Mouse (Mus musculus) frontal cortex, postnatal 10 days (tissue): ENCODE data around the gene Snapc2.

Source experiments
- DNase-seq, 2 experiments: peaks; one replicate each; pipeline ENCODE4 v3.0.0; 2022; ENCODE audit warnings: low spot score in 2 of 2, mixed read lengths in 1 of 2

The Snapc2 gene

DNA sequence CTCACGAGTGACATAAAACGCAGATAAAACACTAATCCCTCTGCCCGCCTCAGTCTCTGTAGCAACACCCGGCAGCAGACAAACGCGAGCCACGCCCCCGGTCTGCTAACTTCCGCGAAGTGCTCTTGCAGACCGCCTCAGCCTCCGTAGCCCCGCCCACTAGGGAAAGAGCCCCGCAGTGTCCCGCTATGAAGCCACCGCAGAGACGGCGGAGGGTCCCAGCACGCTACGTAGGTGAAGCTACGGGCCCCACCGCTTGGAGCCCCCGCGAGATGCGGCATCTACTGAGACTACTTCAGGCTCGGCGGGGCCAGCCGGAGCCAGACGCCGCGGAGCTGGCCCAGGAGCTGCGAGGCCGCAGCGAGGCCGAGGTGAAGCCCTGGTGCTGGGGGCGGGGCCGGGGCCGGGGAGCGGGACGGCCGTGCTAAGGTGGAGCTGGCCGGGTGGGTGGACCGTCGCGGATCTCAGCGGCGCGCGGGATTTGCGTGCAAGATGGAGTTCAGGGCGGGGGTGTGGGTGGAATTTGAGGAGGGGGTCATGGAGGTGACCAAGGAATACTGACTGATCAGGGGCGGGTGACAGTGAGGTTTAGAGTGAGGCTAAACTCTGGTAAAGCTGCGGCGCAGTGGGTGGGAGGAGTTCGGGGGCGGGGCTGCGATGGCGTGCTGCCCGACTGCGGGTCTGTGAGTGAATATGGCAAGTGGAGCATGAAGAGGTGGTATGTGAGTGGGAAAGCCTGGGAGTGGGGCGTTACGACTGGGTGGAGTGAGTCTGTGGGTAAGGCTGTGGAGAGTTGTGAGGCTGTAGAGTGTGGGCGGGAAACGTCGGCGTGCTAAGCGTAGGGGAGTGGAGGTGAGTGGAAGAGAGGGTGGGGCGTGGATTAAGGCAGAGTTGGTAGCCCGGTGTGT lies at the start of gene Snapc2:
TSS of gene Snapc2 (plus strand) at position 147 of the 908 bp plus-strand sequence.
- peak; percentile 90 to 95 for DNase-seq

DNA sequence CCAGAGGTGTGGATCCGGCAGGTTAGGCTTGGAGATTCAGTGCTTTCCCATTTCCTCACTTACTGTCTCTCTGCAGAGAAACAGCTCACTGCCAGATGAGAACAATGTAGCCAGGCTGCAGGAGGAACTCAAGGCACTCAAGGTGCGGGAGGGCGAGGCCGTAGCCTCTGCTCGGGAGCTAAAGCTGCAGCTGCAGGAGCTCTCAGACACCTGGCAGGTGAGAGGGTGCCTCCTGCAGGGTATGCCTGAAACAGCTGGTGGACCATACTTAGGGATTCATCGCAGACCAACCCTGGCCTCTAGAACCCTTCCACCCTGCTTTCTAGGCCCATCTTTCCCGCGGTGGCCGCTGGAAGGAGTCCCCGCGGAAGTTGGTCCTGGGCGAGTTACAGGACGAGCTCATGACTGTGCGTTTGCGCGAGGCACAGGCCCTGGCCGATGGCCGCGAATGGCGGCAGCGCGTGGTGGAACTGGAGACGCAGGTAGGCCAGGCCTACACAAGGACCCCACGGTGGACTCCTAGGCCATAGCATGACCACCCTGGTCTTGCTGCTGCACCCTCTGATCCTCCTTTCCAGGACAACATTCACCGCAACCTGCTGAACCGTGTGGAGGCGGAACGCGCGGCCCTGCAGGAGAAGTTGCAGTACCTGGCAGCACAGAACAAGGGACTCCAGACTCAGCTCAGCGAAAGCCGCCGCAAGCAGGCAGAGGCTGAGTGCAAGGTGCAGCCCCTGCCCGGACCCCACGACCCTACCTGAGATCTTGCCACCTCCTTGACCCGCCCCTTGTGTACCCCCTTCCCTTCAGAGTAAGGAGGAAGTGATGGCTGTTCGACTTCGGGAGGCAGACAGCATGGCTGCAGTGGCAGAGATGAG lies 47.4 kb upstream of the Snapc2 start:
- no peak for DNase-seq

- no peak for DNase-seq
Measured at GRCm38 (mm10) chr8:4206182-4207015, 46.5 kb upstream of the Snapc2 start.

GRCm38 (mm10) chr8:4207016-4207350 lies 45.9 kb upstream of the Snapc2 start:
- no peak for DNase-seq

- no peak for DNase-seq
Measured at GRCm38 (mm10) chr8:4211097-4211496, 41.8 kb upstream of the Snapc2 start.

DNA sequence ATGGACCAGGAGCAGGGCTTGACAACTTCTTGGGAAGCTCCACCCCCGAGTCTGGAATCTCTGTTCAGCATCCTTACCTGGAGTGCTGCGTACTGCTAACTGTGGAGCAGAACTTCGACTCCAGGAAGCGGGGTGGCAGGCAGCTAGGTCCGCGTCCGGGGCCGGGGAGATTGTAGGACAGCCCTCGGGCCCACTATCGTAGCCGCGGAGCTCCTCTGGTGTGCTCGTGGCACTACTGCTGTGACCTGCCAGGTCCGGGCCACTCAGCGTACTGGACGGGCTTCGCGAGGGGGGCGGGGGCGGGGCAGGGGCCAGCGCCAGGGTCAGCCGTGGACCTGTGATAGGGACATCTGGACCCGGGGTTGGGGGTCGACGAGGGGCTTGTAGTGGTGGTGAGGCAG lies 40.1 kb upstream of the Snapc2 start:
- DNase-seq: no peak

GRCm38 (mm10) chr8:4213210-4214005 lies 39.5 kb upstream of the Snapc2 start:
- DNase-seq: peak in 1 of 2 experiments; percentile 53

DNA sequence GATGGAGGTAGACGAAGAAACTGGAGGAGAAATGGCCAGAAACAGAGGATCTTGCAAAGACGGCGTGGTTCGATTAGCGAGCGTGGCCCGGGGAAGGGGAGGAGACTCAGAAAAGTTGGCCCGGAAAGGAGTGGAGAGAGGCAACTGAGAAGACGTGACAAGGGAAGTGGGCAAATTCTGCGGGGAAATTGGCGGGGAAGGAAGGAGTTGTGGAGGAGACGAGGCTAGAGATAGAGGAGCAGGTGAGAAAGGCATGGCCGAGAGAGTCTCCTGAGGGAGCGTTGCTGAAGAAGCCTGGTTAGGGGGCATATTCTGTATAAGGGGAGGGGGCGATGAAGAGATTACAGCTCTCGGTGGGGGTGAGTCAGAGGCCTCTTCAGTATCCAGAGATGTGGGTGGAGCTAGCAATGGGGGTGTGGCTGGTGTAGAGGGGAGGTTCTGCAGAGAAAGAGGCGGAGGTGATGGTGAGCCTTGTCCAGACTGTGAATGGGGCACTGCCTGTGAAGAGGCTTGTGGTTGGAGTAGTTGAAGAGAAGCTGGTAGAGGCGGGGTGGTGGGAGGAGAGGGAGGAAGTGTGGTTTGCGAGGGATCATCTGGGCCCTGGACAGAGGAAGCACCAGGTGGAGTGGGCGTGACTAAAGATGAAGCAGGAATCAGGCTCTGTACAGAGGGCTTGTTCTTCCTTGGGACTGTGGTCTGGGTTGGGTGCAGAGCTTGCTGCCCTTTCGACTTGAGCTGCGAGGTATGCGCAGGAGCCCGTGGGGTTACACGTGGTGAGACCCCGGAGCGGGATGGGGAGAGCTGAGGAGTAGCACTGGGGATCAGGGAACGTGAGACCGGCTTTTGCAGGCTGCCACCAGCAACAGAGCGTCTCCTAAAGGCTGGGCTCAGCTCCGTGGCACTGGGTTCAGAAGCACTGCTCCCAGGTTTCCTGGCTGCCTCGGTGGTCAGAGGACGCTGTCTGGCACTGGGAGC lies 38.6 kb upstream of the Snapc2 start:
- DNase-seq: no peak

DNA sequence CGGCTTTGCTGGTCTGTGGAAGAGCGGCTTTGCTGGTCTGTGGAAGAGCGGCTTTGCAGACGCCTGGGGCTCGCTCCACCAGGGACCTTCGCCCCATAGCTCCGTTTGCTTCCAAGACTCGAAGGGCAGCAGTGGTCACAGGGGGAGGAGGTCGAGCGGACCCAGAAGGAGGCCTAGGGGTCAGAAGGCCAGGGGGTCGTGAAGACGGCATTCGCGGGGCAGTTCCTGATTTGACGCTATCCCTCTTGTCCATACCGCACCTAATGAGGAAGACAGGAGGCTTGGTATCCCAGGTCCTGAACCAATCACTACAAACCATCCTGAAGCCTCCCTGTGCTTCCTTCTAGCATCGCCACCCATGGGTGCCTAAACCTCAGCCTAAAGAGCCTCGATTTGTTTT lies 36.6 kb upstream of the Snapc2 start:
- no peak for DNase-seq

DNA sequence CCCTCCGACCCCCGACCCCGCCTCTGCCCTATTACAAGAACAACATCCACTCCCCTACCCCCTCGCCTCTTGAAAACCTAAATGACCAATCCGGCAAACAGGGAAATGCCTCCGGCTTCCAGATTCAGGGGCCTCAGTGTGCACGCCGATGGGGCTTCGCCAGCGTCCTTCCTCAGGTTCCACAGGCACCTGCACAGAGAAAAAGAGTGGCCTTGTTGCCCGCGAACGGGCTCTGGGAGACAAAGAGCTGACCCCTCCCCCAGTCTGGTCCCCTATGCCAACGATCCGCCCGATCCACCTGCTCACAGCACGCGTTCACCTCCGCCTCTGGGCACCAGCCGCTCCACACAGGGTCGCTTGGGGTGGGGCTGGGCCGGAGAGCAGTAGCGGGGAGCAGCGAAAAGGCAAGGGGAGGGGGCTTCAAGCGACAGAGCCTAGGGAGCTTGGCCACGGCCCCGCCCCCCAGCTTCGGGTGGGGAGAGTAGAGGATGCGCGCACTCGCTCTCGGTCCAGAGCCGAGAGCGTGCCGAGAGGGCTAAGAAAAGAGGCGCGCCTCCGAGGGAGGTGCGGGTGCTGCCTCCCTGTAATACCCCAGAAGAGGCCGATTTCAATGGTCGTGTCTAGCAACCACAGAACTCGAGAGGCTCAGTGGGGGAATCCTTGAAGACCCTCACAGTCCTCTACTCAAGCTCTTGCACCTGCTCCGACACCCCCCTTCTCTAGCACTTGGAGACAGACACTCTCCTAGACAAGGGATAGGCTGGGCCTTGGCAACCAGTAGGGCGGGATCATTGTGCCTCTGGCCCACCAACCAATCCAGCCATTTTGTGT lies 35.9 kb upstream of the Snapc2 start, which contains the start of gene Prr36:
TSS of gene Prr36 (minus strand) at position 669 of the 831 bp plus-strand sequence.
- DNase-seq: peak; percentile 71 to 74

GRCm38 (mm10) chr8:4219617-4220016 lies 33.3 kb upstream of the Snapc2 start:
- no peak for DNase-seq

DNA sequence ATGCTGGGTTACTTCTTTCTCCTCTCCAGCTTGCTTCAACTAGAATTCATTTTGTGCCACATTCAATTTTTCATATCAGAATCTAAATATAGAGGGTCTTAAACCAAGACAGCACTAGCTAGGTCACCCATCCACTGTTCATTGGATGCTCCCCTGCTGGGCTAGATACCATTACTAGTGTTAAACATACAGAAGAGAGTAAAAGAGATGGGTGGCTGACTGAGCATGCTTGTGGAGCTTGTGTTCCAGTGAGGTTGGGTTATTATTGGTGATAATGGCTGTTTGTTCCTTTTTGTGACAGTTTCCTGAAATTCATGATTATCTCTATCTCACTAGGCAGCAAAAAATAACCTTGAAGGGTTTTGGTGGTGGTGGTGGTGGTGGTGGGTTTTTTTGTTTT lies 30.8 kb upstream of the Snapc2 start:
- no peak for DNase-seq

DNA sequence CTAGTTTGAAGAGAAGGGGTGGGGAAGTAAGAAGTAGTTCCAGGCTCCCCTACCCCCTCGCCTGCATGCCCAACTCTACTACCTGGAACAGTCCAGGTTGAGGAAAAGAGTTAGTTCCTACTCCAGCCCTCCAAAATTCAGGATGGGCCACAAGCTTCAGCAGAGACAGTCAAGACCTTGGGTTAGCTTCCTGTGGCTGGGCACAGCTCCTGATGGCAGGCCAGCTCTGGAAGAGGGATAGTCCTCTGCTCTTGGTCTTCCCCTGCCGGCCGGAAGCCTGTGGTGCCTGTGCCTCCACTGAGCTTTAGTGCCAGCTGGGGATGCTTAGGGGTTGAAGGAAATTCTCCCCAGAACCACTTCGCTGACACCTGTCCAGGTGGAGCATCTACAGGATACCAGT lies 26.6 kb upstream of the Snapc2 start:
- DNase-seq: no peak

- DNase-seq: no peak
Measured at GRCm38 (mm10) chr8:4226739-4227347, 26.0 kb upstream of the Snapc2 start, which contains the start of gene Lrrc8e. Lrrc8e (plus strand) TSS chr8:4226827.

- no peak for DNase-seq
Measured at GRCm38 (mm10) chr8:4227919-4228318, 25.0 kb upstream of the Snapc2 start.

DNA sequence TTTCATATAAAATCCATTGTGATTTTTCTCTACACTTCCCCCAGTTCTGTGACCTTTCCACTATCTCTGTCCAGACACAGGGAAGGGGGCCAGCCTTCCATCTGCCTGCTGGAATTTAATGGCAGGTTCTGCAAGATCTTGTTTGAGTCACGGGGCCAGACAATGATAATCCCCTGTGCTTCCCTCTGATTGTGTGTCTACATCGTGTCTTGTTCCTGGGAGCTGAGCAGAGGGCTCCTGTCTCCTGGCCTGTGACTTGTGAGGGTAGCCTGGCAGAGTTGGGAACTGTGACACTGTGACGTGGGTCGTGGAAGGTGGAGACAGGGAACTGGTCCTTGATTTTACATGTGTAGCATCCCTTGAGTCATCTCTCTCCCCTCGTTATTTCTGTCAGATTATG lies 23.1 kb upstream of the Snapc2 start:
- no peak for DNase-seq

GRCm38 (mm10) chr8:4230612-4231351 lies 22.1 kb upstream of the Snapc2 start:
- DNase-seq: no peak
